Mouse (Mus musculus) liver, adult (tissue): ENCODE measurements at regions not wholly inside any gene's neighbourhood (a gene's known extent, or its start where the extent isn't known, plus 50 kb on each side); places are given as distances from the start of the nearest gene placed in this dataset.

Source experiments
- GATA4 ChIP-seq: IDR thresholded peaks from 2 replicates; pipeline ENCODE4 v1.6.1; 2014; ENCODE audit warnings: mild to moderate bottlenecking, low read length; ENCODE audit not compliant: insufficient replicate concordance

DNA sequence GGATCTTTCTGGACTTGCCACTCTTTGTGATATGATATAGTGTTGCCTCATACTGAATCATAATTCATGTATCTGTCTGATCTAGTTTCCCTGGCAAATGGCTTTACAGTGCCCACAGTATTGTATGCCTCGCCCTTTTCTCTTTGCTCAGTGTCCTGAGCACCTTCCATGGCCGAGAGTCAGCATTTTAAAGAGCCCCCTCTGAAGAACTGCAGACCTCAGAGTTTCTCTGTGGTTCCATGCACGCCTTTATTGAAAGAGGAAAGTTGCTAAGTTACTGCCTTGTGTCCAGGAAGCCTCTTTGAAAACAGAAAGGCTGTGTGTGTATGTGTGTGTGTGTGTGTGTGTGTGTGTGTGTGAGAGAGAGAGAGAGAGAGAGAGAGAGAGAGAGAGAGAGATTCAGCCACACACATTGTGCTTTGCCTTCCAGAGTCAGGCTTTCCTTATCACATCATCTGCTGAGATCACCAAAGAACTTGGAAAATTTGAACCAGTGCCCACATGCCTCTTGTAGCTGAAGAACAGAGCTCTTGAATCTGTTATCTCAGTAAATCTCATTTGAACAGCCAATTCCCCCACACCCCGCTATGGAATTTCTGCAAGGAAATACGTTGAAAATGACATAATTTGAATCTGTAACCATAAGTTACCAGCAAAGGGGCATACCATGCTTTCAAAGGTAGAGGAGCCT, 122.6 kb downstream of the Snx18 start:
- TF ChIP-seq GATA4, result 0 out of 2 replicates have a peak, but pooled peaks have one; percentile 12

DNA sequence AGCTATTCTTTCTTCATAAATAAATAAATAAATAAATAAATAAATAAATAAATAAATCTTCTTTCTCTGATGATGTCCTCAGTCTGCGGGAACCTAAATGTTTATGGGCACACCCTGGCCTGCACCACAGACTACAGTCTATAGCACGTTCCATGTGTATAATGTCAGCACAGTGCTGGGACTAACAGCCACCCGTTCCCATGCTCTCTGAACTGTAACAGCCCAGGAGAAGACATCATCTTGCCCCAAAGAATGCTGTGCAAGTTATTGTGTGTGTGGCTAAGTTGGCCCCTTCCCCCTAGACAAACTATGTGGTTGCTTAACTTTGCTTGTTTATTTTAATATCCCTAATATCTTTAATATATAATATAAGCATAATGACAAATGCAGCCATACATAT, 123.2 kb downstream of the Snx18 start:
- no peak for TF ChIP-seq GATA4

DNA sequence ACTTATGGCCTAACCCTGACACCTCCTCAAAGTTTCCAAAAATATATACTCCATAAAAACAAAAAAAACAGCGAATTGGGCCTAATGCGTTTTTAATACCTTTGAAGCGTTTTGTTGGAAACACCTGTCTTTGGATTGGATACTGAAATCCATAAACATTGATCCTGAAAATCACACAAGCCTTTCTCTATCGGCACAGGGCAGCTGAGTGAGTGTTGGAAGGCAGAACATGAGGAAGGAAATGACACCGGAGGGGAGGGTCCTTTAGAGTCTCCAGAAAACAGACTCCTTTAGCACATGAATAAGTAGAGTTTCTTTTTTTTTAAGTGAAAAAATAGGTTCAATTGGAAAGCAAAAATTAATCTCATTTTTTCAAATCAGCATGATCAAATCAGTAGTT, 123.7 kb downstream of the Snx18 start:
- TF ChIP-seq GATA4, result no peak

DNA sequence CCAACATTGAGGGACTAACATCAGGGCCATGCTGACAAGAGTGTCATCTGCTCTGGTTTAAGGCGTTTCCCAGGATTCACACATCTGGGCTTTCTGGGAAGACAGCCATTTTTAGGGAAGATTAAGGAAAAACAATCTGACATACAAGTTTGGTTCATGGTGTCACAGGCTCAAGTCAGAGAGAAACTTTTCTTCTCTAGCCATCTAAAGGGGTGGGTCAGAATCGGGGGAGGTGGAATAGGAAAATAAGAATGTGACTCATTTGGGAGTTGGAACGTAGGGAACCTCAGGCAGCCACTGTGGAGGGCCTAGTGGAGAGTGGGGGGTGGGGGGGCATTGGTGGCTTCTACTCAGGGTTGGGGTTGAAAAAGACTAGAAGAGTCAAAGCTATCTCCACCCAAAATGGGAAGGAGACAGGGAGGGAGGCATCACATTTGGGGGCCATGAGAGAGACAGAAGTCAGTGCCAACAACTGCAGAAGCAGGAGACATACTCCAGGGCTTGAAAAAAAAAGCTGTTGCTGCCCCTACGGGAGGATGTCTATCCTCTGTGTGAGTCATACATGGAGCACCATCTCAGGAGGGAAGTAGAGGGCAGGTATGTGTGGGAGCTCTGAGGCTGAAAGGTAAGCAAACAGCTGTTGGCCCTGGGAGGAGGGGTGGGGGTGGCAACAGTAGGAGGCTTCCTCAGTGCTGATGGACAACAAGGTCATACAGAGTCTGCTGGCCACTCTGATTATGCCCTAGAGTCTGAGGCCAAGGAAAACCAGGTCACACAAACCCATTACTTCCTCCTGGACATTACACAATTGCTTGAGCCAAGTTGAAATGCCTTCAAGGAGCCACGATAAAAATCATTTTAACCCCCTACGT, 128.2 kb downstream of the Snx18 start:
- no peak for TF ChIP-seq GATA4

DNA sequence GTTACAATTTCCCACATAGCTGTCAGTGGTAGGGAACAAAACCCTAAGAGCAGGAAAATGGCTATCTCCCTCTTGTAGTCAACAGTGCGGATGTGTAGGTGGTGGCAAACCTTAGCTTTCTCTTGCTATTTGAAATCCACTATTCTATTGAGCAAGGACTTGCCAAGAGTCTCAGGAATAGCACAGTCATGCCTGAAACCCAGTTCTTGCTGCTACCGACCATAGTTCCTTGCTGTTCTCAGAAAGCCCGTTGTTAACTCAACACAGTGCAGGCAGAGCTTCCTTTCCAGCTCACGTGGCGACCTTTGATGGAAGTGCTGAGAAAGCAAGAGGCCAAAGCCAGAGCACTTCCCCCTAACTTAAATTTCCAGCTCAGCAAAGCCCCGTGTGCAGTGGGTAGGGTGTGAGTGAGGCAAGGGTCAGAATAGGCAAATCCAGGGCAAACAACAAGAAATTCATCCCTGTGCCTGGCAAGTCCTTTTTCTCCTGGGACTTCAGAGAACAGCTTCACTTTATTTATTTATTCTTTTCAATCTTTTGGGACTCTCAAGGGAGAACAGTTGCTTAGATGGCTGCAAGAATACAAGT, 131.9 kb downstream of the Snx18 start:
- TF ChIP-seq GATA4, result no peak

DNA sequence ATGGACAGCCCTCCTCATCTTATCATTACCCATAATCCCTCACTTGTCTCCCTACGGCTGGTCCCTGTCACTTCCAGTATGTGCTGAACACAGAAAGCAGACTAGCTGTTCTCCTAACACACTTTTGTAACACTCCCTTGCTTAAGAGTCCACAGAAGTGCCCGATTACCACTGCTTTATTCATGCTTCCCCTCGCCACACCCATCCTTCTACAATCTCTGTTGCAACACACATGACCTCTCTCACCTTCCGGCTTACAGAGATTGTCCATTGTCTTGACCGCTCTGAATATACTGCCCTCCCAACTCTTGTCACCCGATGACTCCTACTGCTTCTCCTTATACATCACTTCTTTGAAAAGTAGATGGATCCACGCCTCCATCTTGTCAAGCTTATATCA, 132.9 kb downstream of the Snx18 start:
- peak; percentile 68; the same call in 1 of the 2 replicates for TF ChIP-seq GATA4

DNA sequence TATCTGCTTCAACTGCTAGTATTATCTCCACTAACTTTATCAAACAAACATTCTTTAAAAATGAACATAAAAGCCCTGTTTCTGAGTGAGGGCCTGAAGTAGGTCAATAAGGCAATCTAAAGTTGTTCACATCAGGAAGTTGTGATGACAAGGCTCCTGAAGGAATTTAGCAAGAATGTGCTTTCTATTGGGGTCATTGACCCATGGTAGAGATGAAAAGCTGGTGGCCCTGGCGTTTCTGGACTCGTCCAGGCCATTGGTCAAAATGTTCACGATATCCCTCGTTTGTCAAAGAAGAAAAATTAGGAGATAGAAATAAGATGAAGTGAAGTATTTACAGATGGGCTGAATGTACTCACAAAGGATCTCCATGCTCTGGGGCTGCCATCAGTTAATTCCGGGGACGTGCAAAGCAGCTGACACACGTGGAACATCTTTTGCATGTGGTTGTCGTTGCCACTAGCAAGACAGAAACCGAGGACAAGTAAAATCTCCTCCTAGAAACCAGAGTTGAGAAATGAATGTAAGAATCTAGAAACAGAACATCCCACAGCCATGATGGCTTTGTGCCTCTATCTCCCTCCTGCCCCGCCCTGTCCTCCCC, 134.1 kb downstream of the Snx18 start:
- TF ChIP-seq GATA4, result no peak

DNA sequence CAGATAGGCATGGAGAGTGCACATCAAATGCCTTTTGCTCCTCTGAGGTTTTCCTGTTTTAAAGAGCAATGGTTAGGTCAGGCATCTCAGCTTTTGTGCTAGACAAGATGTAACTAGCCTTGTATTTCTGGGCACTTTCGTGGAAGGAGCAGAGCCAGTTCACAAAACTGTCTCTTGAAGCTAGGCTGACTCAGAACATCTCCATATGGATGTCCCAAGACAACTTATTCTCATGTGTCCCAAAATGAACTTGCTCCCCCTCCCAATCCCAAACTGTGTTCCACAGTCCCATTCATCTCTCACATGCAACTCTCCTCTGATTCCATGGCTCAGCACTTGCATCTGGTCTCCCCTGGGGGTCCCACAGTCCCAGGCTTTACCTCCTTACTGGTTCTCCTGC, 135.5 kb downstream of the Snx18 start:
- no peak for TF ChIP-seq GATA4

DNA sequence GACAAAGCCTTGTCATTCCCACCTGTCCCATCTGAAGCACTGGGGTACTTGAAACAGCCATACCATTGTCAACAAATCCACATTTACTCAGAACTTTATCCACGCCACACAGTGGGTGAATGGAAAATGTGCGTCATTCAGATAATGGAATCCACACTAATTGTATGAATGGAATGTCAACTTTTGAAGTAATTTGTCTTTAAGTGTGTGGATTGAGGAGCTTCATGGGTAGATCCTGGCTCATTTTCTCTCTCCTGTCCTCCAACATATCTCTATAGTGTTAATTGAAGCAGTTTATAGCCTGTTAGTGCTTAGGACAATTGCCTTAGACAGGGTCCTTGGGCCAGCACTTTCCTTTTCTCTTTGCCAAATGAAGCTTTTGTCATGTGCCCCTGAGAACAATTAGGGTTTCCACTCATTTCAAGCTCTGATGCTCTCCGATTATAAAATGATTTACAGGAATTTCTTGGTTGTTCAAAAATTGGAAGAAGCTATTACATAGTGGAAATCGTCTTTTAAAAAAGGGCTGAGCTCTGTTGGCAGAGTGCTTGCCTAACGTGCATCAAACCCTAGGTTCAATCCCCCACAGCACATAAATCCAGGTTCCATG, 140.4 kb downstream of the Snx18 start:
- no peak for TF ChIP-seq GATA4

DNA sequence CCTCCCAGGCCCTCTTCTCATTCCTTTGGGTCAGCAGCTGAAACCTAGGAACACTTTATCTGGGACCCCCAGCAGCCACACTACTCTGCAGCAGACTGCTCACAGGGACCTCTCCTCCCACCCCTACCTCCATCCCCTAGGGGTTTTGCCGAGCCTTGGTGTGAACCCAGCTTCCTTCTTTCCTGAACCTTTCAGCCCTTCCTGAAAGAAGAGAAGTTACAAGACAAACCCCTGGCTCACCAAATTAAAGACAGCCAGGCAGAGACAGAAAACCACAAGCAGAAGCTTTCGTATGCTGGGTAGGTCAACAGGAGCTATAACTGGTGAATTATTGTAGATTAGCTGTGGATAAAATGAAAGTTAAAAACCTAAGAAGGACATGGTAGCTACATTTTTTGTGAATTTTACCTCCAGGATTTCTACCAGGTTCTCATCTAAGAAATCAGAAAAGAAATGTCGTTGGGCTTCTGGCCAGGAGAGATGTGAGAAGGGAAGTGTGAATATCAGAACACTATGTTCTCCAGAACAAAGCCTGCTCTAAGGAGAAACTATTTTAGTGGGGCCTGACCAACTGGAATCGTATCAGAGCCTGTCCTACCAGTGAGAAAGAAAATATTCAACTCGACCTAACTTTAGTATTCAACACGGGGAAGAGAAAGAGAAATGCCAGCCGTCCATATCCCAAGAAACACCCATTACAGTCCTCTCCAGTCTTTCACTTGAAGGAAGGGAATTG, 147.4 kb downstream of the Snx18 start:
- no peak for TF ChIP-seq GATA4

DNA sequence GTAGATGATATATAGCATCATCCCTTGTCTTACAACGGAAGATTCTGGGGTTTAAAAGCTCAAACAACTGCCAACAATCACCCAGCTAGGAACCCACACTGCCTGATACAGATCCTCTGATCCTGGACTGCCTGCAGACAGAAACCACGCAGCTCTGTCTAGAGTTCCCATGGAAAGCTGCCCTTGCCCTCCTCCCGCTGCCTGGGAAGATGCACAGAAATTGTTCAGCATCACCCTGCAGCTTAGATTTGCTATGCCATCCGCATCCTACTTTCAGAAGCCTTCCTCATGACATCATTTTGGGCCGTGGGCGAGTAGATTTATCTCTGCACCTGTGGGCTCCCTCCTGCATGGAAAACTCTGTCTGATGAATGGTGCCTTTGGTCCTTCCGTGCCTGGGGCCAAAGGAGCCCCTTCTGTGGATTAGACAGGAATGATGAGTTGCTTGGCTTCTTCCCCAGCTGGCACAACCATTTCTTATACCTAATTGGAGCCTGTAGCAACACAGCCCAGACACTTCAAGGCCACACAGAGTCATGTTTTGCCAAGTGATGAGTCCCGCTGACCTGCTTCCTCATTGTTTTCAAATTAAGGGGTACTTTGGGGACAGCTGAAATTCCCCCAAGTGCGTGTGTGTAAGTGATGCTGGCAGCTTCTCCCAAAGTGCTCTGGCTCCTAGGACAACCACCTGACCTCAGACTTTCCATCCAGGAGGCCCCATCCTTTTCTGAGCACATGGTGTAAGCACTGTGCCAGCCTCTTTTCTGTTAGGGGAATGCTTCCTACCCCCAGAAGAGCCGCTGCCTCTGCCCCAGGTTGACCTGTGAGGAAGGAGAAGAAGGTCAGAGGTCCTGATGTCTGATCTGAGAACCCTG, 153.9 kb downstream of the Snx18 start:
- no peak for TF ChIP-seq GATA4

DNA sequence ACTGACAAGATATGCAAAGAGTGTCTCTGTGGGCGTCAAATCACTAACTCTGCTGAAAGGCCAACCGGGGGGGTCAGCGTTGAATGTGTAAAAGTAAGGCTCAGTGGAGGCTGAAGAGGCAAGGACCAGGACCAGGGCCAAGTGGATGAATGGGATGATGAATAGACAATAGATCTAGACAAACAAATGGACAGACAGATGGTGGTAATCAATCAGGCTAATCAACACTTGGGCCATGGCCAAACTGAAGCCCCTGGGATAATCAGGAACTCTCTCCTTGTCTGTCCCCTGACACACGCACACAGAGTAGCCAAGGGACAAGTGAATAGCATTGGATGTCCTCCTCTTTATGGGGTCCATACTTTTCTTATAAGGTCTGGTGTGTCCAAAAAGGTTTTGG, 154.9 kb downstream of the Snx18 start:
- no peak for TF ChIP-seq GATA4

DNA sequence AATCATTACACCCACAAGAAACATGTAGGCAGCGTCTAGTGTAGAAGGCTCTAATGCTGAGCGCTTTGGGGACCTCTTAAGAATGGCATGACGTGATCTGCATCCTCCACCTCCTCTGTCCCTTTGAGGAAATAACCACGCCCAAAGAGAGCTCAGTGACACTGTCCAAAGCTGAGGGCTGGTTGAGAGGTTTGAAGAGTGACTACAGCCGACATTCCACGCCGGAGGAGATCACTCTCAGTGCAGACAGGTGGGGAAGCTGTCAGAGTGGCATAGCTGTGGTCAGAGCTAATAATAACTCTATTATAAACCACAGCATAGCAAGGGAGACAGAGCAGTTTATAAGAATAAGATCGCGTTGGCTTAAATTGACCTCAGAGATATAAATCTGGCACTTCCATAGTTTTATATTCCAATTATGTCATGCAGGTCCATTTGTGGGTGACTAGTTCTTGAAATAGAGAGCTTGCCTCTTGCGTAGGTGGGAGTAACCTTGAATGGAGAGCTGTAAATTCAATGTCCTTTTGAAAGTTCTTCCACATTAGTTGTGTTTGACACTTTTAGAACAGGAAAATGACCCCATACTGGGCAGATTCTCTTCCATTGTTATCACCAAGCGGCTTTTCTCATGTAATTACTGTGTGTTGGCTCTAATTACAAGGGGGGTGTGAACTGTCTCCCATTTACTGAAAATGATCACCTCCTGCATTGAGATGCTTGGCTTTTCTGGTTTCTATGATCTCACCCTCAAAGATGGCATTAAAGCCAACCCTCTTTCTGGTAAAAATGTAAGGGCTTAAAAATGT, 161.7 kb downstream of the BC067074 start:
- TF ChIP-seq GATA4, result no peak
